Mouse (Mus musculus) lung, postnatal 14 days (tissue): ENCODE measurements around the gene Glyat.
A peak's percentile ranks its signal among the peaks of the same experiment; 100 is the strongest.
"Not testable (repeated sequence)": the region's sequence is repeated elsewhere in the genome, so short reads cannot be mapped to it uniquely, and the experiment has no call there.

Experiments
- DNase-seq: peaks from one replicate; pipeline ENCODE4 v3.0.0; 2021

The Glyat gene

DNA sequence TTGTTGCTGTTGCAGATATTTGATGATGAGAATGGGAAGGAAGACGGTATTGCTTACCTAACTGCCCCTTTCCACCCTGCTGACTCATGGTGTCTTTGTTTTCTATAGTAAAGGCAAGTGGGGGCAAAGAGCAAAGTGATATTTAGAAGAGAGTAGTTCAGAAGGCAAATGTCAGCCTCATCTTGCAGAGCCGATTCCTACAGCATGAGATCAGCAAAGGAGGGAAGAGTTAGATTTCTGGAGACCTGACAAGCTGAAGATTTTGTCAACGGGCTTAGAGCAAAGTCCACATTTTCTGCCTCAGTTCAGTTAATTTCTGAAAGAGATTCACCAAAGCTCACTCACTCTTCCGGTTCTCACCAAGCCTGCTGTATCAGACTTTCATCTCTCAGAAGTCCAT, at the start of gene Glyat:
TSS of gene Glyat (plus strand) at position 133 of the 400 bp plus-strand sequence.
- no peak for DNase-seq

DNA sequence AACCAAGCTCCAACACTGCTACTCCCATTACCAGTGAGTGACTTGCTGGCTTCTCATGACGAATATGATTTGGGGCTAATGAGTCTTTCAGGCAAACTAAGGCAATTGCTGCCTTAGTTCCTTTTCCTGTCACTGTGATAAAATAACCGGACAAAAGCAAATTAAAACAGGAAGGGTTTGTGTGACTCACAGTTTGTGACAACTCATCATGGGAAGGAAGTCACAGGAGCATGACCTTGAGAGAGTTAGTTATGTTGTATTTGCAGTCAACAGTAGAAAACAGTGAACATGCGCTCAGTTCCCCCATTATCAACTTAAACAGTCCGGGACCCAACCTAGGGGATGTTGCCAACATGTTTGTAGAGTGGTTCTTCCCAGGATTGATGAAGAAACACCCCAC, 47.8 kb upstream of the Glyat start:
- DNase-seq = no peak

DNA sequence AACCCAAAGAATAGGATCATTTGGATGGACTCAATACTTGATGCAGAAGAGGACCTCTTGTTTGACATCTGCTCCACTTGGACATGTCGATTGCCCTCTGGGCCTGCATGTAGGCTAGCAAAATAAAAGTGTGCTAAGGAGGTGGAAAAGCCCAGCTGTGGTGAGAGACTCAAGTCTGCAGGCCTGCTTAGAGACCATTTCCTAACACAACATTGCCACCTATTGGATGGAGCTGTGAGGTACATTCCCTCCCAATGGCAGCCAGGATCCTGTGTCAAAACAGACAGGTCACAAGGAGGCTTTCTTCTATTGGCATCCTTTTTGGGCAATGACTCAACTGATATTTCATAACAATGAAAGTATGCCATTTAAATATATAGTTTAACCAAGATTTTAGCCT, 41.2 kb upstream of the Glyat start:
- peak; percentile 73 for DNase-seq

DNA sequence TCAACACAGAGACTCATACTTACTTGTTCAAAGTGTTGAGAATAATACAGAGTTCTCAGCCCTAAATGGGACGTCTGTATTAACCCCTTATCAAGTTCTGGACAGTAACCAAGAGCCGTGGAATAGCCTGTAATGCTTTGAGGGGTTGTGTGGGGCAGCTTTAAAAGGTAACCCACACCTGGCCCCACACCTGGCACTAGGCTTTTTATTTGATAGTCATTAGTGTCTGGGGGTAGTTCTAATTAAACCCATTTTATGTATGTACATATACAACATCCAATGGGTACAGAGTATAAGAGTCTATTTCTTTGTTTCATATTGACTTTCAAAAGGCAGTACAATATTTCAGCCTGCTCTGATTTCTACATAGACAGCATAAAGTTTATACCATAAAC, 38.0 kb upstream of the Glyat start:
- no peak for DNase-seq

DNA sequence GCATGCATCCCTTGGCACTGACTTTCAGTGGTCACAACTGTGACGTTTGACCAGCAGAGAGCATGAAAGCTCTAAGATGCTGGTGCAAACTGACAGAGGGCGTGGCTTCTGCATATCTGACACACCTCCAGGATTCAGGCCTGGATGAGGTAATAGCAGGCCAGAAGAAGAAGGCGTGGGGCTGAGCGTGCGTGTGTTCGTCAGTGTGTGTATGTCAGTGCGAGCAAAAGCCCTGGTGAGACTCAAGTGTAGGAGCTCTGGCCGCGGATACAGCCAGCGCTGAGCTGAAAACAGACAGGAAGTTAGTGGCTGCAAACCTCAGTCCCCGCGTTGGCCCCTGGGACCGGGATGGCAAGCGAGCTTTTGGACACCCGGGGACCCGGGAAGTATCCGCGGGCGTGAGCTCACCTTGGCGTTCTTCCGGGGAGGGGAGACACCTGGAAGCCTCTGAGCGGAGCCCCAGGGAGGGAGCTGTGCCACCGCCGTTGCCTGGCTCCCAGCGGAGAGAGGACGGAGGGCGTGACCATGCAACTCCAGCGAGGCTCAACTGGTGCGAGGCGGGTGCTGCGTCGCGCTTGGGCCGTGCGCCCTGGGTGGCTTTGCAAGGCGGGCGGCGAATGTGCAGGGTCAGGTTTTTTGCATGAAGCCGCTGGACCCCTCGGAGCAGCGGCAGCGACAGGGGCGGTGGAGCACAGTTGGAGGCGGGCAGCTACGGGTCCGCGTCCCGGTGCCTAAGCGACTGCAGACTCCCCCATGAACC, 37.4 kb upstream of the Glyat start:
- DNase-seq = peak; percentile 54

DNA sequence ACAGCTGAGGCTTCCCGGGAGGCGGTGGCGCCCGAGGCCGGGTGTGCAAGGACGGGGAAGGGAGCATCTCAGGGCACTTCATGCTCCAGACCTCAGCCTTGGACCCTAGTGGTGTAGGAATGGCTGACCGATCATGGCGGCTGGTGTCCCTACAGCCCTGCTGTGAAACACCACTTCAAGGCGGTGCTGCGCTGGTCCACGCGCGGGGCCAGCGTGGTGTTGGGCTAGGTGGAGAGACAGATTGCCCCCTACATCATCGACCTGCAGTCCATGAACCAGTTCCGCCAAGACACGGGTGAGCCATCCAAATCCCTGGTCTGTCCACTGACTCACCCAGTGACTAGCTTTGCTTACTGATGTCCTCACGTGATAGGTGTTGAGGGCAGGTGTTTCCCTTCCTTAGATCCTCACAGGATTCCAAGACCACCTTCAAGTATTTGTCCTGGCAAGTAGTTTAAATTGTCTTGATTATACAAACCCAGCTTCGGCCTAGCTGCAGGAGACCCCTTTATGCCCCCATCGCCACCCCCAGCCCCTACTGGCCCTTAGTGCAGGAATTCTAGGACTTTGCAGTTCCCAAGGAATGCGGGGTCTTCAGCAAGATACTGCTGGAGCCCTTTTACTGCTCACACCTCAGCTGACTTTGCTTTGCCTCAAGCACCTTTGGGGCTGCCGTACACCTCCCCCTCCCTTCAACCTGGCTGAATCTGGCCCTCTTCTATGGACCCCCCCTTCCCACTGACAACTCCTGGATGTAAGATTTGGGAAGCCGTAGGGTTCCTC, 36.6 kb upstream of the Glyat start:
- no peak for DNase-seq

DNA sequence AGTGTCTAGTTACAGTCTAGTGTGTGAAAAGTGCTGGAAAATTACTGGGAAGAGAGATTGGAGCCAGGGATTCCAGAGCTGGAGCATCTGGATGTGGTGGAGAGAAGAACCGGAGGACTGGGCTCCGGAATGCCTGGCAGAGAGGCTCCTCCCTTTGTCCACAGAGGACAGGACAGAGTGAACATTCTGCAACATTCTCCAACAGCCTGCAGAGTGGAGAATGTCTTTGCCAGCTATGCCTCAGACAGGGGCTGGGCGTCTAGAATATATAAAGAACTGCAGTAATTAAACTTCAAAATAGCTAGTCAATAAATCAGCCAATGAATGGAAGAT, 36.1 kb upstream of the Glyat start:
- DNase-seq = no peak

DNA sequence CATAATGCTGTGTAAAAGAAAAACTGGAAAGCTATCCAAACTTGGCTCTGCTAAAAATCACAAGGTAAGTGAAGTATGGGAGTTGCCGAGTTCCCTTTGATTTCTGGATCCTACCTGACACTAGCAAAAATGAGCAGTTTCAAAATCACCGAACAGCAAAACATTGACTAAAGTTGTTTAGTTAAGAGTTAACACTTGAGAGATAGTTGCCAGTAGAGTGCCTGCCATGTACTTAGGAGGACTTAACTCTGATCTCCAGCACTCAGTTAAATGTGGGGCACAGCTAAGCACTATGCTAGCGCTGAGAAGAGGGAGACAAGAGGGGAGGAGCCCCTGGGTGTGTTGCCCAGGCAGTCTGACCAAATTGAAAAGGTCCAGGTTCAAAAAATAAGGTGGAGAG, 34.4 kb upstream of the Glyat start:
- DNase-seq = no peak

DNA sequence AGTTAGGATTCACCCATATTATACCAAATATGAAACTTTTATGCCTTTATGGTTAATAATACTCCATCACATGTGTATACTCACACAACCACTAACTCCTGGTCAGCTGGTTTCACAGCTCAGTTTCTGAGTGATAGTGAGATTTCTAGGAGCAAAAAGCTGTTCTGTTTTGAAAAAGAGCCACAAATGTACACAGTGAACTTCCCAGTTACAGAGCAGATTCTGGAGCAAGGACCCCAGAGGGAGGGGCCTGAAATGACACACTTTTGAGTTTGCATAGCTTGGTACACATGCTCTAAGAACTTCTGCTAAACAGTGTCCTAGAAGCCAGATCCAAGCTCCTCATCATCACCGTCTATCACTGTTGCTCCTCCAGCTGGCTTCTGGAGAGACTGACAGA, 33.4 kb upstream of the Glyat start, which contains the start of gene Gm4952:
TSS of gene Gm4952 (plus strand) at position 301 of the 400 bp plus-strand sequence.
- DNase-seq = no peak

DNA sequence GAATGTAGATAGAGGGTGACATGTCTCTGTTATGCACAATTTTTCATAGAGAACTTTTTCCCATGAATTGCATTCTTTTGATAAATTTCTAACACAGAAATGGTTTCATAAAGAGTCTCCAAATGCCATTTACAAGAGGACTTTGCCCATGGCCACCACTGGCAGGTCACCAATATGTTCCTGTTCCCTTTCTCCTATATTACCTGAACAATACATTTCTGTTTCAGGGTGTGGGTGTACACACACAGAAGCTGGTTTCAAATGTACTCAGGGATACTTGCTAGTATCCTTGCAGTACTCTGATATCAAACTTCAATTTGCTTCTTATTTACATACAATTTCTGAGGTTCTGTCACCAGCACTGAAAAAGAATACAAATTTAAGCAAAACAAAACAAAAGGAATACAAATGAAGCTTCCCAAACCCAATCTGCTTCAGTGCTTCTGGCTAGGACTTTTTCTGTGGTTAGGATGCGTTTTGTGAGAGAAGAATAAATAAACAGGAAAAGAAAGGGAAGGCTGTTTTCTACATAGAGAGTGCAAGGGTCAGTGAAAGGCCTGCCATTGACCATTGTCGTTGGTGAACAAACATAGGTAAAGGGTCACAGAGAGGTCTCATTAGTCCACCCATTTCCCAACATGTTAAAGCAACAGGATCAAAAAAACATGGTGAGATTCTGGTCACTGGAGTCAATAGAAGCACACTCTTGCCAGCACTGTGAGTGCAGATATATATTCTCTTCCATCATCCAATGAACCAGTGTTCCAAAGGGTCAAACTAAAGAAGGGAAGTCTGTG, 32.2 kb upstream of the Glyat start:
- no peak for DNase-seq

DNA sequence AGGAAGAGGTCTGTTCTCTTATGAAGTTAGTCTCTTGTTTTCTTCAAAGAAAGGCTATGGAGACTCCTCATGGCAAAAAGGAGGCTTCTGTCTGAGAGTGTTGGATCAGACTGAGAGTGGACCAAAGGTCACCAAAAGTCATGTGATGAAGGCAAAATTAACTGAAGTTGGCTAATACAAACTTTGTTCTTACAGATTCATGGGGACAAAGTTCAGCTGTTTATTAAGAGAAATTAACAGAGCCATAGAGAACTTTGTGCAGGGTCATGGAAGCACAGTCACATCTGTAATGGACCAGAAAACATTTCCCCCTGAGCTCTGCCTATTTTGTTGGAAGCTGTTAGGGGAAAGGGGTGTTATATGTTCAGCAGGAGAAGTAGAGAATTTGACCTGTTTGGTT, 24.8 kb upstream of the Glyat start:
- no peak for DNase-seq

DNA sequence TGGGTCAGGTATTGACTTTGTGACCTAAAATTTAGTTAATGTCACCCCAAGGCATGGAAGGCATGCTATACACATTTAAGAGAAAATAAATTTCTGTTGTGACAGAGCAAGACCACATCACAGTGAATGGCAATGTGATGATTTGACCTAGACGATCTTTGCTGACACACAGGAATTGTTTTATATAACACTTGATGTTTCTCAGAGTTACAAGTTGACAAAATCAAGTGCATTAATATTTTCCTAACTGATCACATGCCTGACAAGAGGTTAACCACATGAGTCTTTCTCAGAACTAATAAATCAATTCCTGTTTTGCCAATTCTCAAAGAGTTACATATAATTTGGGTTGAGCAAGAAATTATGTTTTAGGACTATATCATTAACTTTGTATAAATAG, 19.5 kb upstream of the Glyat start:
- DNase-seq = no peak

DNA sequence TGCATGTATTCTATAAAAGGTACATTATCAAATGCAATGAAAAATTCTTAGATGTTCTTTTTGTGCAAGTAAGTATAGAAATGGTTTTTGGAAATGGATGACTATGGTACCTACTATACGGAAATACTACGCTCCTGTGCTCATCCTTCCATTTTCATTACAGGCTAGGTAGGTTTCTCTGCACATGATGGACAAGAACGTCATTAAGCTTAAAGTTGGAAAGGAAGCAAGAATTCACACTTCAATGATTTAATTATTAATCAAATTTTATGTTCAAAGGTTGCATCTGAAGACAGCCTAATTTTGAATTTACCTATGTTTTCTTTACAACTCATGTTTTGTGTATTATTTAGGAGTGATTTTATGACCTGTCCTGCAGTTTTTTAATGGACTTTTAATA, 1.2 kb downstream of the Glyat start:
- no peak for DNase-seq

DNA sequence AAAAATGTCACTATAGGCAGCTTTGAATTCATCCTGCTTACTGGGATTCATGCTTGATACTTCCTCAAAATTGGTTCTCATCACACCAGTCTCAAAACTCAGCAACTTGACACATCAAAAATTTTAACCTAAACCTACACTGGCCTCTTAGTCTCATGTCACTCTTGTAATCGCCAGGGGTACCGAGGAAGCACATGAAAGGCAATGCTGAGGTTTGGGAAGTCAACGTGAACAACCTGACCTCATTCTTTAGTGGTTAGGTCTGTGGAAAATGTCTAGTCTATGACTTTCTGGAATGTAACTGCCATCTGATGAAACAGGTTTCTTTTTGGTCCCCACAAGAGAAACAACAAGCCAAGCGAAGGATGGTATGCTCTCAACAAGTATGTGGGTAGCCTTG, 1.9 kb downstream of the Glyat start:
- no peak for DNase-seq

DNA sequence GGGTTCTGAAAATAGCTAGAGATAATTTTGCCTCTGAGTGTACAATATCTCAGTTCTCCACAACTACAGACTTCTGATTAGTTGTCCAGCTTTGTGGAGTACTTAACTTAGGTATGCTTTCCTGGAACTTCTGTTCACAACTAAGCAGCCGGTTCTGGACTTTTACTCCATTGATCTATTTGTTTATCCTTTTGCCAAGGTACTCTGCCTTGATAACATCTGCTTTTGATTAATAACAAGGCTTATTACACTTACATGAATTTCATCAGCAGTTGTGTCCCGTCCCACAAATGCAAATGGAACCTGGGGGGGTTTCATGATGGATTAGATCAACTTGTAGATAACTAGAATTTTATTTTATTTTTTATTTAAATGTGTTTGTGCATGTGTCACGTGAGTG, 3.8 kb downstream of the Glyat start:
- no peak for DNase-seq

DNA sequence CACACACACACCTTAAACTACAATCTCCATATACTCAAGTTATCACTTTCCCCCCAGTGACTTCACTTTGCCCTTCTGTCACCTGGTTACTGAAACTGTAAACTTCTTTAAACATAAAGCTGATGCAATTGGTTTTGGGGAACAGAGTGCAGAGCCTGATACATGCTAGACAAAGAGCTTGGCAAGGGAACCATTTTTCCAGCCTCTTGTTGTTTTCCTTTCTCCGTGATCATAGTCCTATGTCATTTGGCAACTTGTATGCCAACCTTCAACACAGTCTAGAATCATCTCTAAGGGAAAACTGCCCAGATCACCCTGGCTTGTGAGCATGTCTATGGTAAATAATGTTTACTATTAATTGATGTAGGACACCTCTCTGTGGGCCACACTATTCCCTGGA, 4.9 kb downstream of the Glyat start:
- DNase-seq = no peak

DNA sequence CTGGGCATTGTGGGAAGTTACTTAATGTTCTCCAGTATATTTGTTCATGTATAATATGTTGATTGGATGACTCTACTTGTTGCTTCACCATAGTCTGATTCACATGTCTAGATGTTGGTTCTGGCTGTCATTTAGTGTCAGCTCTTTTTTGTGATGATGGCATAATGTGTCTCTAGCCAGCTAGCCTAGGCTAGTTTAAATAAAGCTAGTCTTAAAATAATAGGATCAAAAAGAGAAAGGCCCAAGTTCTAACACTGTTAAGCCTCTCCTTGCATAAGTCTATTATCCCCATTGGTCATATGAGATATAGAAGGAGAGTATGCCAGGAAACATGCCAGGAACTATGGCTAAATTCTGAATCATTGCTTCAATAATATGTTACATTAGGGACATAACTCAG, 16.4 kb downstream of the Glyat start:
- DNase-seq = no peak

DNA sequence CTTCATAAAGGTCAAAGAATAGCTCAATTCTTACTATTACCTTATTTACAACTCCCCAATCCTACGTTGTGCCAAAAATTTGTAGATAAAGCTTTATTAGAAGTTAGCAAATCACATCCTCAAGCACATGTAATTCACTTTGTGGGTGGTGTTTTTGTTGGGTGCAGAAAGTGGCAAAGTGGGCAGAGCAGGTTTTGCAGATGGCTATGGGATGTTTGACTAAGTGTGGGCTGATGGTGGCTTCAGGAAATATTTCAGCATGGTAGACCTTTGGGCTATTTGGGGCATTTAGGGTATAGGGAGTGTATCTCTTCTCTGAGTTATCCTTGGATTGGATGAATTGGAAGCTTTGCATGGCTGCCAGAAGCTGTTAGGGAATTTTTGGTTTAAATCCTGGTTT, 33.0 kb downstream of the Glyat start:
- no peak for DNase-seq

DNA sequence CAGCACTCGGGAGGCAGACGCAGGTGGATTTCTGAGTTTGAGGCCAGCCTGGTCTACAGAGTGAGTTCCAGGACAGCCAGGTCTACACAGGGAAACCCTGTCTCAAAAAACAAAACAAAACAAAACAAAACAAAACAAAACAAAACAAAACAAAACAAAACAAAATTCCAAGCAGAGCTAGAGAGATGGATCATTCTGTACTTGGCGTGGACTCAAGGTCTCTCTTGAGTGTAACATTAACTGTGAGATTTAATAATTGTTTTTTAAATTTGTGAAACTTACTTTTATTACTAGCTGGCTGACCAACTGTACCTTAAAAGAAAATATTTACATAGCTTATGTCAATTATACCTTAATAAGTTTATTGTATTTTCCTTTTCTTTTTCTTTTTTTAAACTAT, 35.5 kb downstream of the Glyat start:
- not testable (repeated sequence) for DNase-seq

DNA sequence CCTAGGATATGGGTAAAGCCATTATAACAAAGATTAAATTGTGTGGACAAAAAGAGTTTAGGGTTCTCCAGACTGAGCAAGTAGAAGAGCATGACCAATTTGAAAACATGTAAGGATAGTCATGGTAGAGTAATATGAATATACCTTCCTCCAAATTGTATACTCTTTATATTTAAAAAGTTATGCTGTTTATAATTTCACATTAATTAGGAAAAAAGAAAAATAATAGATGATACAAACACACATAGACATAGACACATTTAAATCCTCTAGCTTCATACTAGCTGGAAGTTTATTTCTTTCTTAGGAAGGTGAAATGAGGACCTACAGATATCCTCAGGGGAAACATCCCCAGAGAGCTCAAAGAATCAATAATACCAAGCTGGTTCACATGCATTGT, 37.0 kb downstream of the Glyat start, which contains the start of gene Olfr1442:
TSS of gene Olfr1442 (plus strand) at position 301 of the 400 bp plus-strand sequence.
- DNase-seq = no peak

DNA sequence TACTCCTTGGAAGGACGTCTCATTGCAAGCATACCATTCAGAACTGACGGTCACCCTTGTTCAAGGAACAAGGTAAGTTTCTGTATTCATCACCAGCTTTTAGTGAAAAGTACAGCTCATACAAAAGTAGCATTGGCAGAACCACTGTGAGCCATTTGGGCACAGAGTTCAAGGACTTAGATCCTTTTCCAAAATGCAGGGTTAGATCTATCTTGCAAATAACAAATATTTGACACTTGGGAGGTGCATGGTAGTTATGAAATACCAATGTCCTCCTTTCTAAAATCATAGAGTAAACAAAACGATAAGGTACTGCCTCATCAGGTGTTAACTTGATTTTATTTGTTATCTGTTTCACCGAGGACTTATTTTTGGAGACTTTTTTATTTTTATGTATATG, 37.9 kb downstream of the Glyat start:
- DNase-seq = no peak

DNA sequence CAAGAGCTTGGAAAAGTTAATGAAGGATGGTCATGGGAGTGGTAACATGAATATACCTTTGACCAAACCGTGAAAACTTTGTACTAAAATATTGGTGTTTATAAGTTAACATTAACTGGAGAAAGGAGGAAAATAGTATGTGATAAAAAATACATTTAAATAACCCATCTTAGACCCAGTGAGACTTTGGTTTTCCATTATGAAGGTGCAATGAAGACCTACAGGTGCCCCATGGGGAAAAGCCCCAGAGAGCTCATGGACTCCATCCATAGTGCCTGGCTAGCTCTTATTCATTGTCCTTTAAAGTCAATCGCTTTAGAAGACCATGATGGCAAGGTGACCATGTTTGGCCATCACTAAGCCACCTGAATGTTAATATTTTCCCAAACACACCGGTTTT, 44.7 kb downstream of the Glyat start, which contains the start of gene Olfr1443:
TSS of gene Olfr1443 (plus strand) at position 301 of the 400 bp plus-strand sequence.
- DNase-seq = no peak

DNA sequence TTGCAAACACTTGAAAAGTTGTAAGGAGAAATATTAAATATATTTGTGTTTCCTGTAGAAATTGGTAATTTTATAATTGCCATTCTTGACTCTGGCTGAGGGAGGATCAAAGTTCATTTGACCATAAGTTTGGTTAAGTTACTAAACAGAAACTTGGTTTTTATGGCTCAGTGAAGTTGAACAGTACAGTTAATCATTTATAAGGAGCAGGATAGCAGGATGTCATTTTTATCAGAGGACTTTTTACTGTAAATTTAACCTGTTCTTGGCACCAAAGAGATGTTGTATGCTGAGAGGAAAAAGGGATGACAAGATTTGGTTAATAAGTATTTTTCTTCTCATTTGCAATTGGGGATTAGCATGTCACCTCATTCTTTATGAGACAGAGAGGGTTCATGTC, 51.5 kb downstream of the Glyat start:
- DNase-seq = no peak

DNA sequence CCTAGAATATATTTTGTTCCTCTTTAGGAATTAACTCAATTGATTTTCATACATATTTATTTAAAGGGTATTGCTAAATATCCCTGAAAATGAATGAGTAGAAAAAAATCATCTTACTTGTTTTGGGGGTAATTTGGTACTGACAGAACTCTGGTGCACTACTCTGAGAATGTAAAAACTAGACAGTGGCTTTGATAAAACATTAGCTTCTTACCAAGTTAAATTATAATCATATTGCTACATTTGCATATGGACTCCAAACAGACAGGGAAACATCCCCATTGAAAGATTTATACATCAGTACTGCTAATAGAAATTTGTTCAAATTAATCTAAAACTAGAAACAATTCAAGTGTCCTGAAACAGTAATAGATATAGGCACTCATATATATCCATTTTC, 52.1 kb downstream of the Glyat start:
- no peak for DNase-seq
